Mouse (Mus musculus) retina, adult 2 months (tissue): ENCODE data around the gene E2f6.

ENCODE experiments used
- DNase-seq: peaks from one replicate; pipeline ENCODE4 v3.0.0-alpha.2; 2012; ENCODE audit warnings: low read depth, low spot score

E2f6 gene

GRCm38 (mm10) chr12:16872926-16873464, 62.2 kb downstream of the E2f6 start:
- no peak for DNase-seq

- DNase-seq: no peak
Measured at GRCm38 (mm10) chr12:16873549-16873948, 62.8 kb downstream of the E2f6 start.

- DNase-seq: no peak
Measured at GRCm38 (mm10) chr12:16874086-16874485, 63.3 kb downstream of the E2f6 start.

GRCm38 (mm10) chr12:16875269-16875668, 64.5 kb downstream of the E2f6 start:
- DNase-seq: no peak

GRCm38 (mm10) chr12:16875678-16876077, 64.9 kb downstream of the E2f6 start:
- DNase-seq: no peak

- DNase-seq: no peak
Measured at GRCm38 (mm10) chr12:16876667-16877066, 65.9 kb downstream of the E2f6 start.

GRCm38 (mm10) chr12:16877141-16877540, 66.4 kb downstream of the E2f6 start:
- DNase-seq: no peak

- DNase-seq: no peak
Measured at GRCm38 (mm10) chr12:16877679-16878078, 66.9 kb downstream of the E2f6 start.

- DNase-seq: no peak
Measured at GRCm38 (mm10) chr12:16879369-16879768, 68.6 kb downstream of the E2f6 start.

GRCm38 (mm10) chr12:16880077-16880476, 69.3 kb downstream of the E2f6 start:
- DNase-seq: no peak

GRCm38 (mm10) chr12:16882442-16882841, 71.7 kb downstream of the E2f6 start:
- no peak for DNase-seq

GRCm38 (mm10) chr12:16883111-16883510, 72.3 kb downstream of the E2f6 start:
- DNase-seq: no peak

- DNase-seq: no peak
Measured at GRCm38 (mm10) chr12:16884534-16884933, 73.8 kb downstream of the E2f6 start.

GRCm38 (mm10) chr12:16886354-16886753, 75.6 kb downstream of the E2f6 start:
- DNase-seq: no peak
